Mouse (Mus musculus) embryonic fibroblast, embryonic 13.5 days (primary cell): ENCODE measurements around the gene Furin.

Experiments used
- CTCF ChIP-seq: IDR thresholded peaks from 2 replicates; pipeline ENCODE4 v1.5.1; 2011; ENCODE audit warnings: mild to moderate bottlenecking, control low read depth, low read length, moderate library complexity, borderline replicate concordance; ENCODE audit not compliant: insufficient read depth
- POLR2A ChIP-seq: IDR thresholded peaks from 2 replicates; pipeline ENCODE4 v1.6.1; 2011; ENCODE audit warnings: low read depth, mild to moderate bottlenecking, control low read depth, low read length, moderate library complexity

DNA sequence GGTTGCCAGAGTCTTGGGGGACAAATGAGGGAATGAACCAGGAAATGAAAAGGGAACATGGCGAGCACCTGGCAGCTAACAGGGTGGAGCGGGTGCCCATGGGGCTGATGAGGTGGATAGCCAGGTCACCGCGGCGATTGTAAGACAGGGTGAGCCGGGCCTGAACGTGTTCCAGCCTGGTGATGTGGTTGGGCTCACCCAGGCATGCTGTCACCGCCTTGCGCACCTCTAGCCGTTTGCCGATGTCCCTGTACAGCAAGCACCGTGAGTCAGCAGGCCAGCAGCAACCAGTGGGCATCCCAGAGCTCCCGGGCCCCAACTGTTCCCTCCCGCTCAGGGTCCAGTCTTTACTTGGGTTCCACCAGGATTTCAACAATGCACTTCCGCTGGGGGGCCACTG, 13.1 kb downstream of the Furin start:
- TF ChIP-seq POLR2A (no peak), CTCF (no peak)
